Mouse (Mus musculus) frontal cortex, postnatal 36 days (tissue): ENCODE results near the gene Drd1.
A peak's percentile ranks its signal among the peaks of the same experiment; 100 is the strongest.

Experiments
- DNase-seq, 2 experiments: peaks; one replicate each; pipeline ENCODE4 v3.0.0; 2022; ENCODE audit warnings: low spot score in 2 of 2

Gene Drd1

GRCm38 (mm10) chr13:54073066-54073465, 17.6 kb upstream of the Drd1 start:
- no peak for DNase-seq

GRCm38 (mm10) chr13:54072526-54073057, 17.1 kb upstream of the Drd1 start:
- no peak for DNase-seq

GRCm38 (mm10) chr13:54071606-54072331, 16.3 kb upstream of the Drd1 start, which contains the start of gene Sfxn1:
Gene Sfxn1 (plus strand): TSS chr13:54071869.
- DNase-seq, result peak; percentile 74 to 82

GRCm38 (mm10) chr13:54071011-54071410, 15.5 kb upstream of the Drd1 start:
- no peak for DNase-seq

GRCm38 (mm10) chr13:54067617-54068166, 12.2 kb upstream of the Drd1 start:
- DNase-seq, result no peak

- DNase-seq, result no peak
Measured at GRCm38 (mm10) chr13:54066081-54066746, 10.7 kb upstream of the Drd1 start.

GRCm38 (mm10) chr13:54063292-54063691, 7.8 kb upstream of the Drd1 start:
- no peak for DNase-seq

GRCm38 (mm10) chr13:54062068-54062467, 6.6 kb upstream of the Drd1 start:
- DNase-seq, result no peak

GRCm38 (mm10) chr13:54054962-54055361, 543 bp downstream of the Drd1 start:
- no peak for DNase-seq

GRCm38 (mm10) chr13:54051641-54052040, 3.9 kb downstream of the Drd1 start:
- no peak for DNase-seq

GRCm38 (mm10) chr13:54048679-54049352, 6.7 kb downstream of the Drd1 start:
- no peak for DNase-seq

GRCm38 (mm10) chr13:54040256-54040655, 15.2 kb downstream of the Drd1 start:
- no peak for DNase-seq

GRCm38 (mm10) chr13:54037936-54038335, 17.6 kb downstream of the Drd1 start:
- no peak for DNase-seq

GRCm38 (mm10) chr13:54035541-54035940, 20.0 kb downstream of the Drd1 start:
- DNase-seq, result no peak

- DNase-seq, result no peak
Measured at GRCm38 (mm10) chr13:54033653-54034052, 21.9 kb downstream of the Drd1 start.

GRCm38 (mm10) chr13:54027079-54027478, 28.4 kb downstream of the Drd1 start:
- DNase-seq, result no peak

GRCm38 (mm10) chr13:54023311-54023710, 32.2 kb downstream of the Drd1 start:
- peak in 1 of 2 experiments; percentile 57 for DNase-seq

- no peak for DNase-seq
Measured at GRCm38 (mm10) chr13:54008716-54009115, 46.8 kb downstream of the Drd1 start.
